Mouse (Mus musculus) forebrain, postnatal 0 days (tissue): ENCODE data around the gene Tpm3. TPM values are rescaled to one million over a fixed set of nuclear protein-coding genes. Genes with fewer than 3 reads are reported as not detected.

Experiments
- ATAC-seq: fragments of 200-750 bp; cut with Nextera tagmentation; 2 replicates; pipeline ENCODE4 v1.8.0; 2017; ENCODE audit warnings: mild to moderate bottlenecking, moderate library complexity
- DNase-seq: peaks from one replicate; pipeline ENCODE4 v3.0.0-alpha.2; 2015
- H3K27ac ChIP-seq: fragments of 300-500 bp; sonication (generic); 2 replicates; pipeline ENCODE4 v1.5.1; 2014; ENCODE audit warnings: low read depth, mild to moderate bottlenecking, antibody characterized with exemption, low read length, moderate library complexity, mixed read lengths
- H3K27me3 ChIP-seq: fragments of 300-500 bp; sonication (generic); 2 replicates; pipeline ENCODE4 v1.6.1; 2014; ENCODE audit warnings: mild to moderate bottlenecking, low read length, mixed read lengths; ENCODE audit not compliant: insufficient read depth
- H3K36me3 ChIP-seq: fragments of 300-500 bp; sonication (generic); 2 replicates; pipeline ENCODE4 v1.6.1; 2014; ENCODE audit warnings: mild to moderate bottlenecking, moderate library complexity; ENCODE audit not compliant: insufficient read depth
- H3K4me1 ChIP-seq: fragments of 300-500 bp; sonication (generic); 2 replicates; pipeline ENCODE4 v1.6.1; 2014; ENCODE audit warnings: antibody characterized with exemption; ENCODE audit not compliant: insufficient read depth
- H3K4me2 ChIP-seq: fragments of 300-500 bp; sonication (generic); 2 replicates; pipeline ENCODE4 v1.6.1; 2014; ENCODE audit warnings: low read depth, mild to moderate bottlenecking, moderate library complexity
- H3K4me3 ChIP-seq: fragments of 300-500 bp; sonication (generic); 2 replicates; pipeline ENCODE4 v1.5.1; 2014; ENCODE audit warnings: low read depth, low read length, mixed read lengths
- H3K9ac ChIP-seq: fragments of 300-500 bp; sonication (generic); 2 replicates; pipeline ENCODE4 v1.6.1; 2014; ENCODE audit warnings: mild to moderate bottlenecking
- H3K9me3 ChIP-seq: fragments of 300-500 bp; sonication (generic); 2 replicates; pipeline ENCODE4 v1.6.1; 2016; ENCODE audit warnings: low read length
- CTCF ChIP-seq: sonication (generic); IDR thresholded peaks from 2 replicates; pipeline ENCODE4 v1.5.1; 2016; ENCODE audit warnings: antibody characterized with exemption, control low read depth, low read depth
- WGBS: fragments of 180-500 bp; shearing (Covaris S2); extraction: QIAGEN DNeasy Blood & Tissue Kit; methylation state at CpG from one replicate; pipeline ENCODE4 v1.1.7; 2014; 5-methylcytosine and 5-hydroxymethylcytosine counted together
- polyA plus RNA-seq: library from polyadenylated mRNA; unstranded; fragments of >200 nt; fragmentation: Nextera tagmentation; extraction: Ambion mirVana; gene quantifications from 2 replicates; pipeline ENCODE4 v1.2.1, GENCODE M21; 2015
- total RNA-seq: library from RNA; depleted of rRNA; stranded (reverse); fragments of >200 nt; gene quantifications from 2 replicates; pipeline ENCODE4 v1.2.3, GENCODE M21; 2014

The Tpm3 gene
- total and polyA plus RNA-seq, 2 experiments from 2014 or later: 316 to 440 TPM

DNA sequence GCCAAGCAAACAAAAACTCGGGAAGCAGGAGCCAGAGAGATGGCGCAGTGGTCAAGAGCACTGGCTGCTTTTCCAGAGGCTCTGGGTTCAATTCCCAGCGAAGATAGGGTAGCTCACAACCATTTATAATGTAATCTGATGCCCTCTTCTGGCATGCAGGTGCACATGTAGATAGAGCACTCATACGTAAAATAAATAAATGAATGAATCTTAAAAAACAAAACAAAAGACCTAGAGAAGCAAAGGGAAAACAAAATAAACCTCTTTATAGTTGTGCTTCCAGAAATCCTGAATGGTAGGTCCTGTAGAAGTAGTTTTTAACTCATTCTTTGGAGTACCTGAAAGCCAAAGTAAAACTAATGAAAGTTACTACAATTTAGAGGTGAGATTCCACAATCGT is 5.8 kb downstream of the Tpm3 start:
- H3K4me1 ChIP-seq: peaks cover 20% of the 10 kb centered on the region
- H3K4me3 ChIP-seq: no peak overlapping the region
- no peak for TF ChIP-seq CTCF
- H3K9ac ChIP-seq: no peak overlapping the region
- H3K36me3 ChIP-seq: no peaks in the 10 kb centered on the region
- no peak overlapping the region for H3K27ac ChIP-seq
- no peak overlapping the region for H3K4me2 ChIP-seq
- no peaks in the 10 kb centered on the region for H3K9me3 ChIP-seq
- no peak for DNase-seq
- no peaks in the 10 kb centered on the region for H3K27me3 ChIP-seq
- WGBS: 52% methylated on average over 5 of the region's 5 CpGs
- no peak for ATAC-seq

GRCm38 (mm10) chr3:90079133-90079762 is 6.8 kb downstream of the Tpm3 start:
- H3K4me3 ChIP-seq: peak overlapping the region; percentile 81
- H3K4me2 ChIP-seq: peak overlapping the region; percentile 73
- no peaks in the 10 kb centered on the region for H3K27me3 ChIP-seq
- peak overlapping the region; percentile 88 for H3K9ac ChIP-seq
- H3K36me3 ChIP-seq: no peaks in the 10 kb centered on the region
- no peak; the same call in 1 of the 2 replicates for TF ChIP-seq CTCF
- DNase-seq (peak; percentile 93), ATAC-seq (peak; percentile 94)
- H3K9me3 ChIP-seq: no peaks in the 10 kb centered on the region
- WGBS: 2% methylated on average over 33 of the region's 33 CpGs
- peak overlapping the region; percentile 95 for H3K27ac ChIP-seq
- H3K4me1 ChIP-seq: peaks cover 25% of the 10 kb centered on the region

DNA sequence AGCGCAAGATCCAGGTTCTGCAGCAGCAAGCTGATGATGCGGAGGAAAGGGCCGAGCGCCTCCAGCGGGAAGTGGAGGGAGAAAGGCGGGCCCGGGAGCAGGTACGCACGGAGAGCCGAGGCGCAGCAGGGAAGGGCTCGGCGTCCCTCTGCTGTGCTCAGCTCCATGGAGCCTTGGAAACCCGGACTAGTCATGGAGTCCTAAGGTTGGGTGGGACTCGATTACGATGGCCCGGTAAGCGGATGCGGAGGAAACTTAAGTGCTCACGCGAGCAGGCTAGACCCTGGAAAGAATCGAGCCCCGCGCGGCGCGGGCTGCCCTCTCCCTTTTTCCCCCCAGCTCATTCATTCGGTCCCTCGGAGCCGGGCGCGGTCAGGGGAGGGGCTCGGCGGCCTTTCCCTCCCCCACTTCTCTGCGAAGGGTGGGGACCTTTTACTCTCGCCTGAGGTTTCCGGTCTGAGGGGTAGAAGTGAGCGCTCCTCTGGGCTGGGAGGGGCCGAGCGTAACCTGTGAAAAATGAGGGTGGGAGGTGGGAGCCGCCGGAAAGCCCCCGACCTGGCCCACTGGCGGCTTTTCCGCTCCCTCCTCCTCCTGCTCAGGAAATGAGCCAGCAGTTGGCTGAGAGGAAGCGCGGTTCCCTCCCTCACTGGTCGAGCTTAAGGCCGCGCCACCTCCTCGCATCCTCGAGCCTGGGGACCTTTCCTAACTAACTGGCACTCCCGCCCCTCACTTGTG is 7.5 kb downstream of the Tpm3 start:
- peak overlapping the region; percentile 88 for H3K9ac ChIP-seq
- H3K27ac ChIP-seq: peak overlapping the region; percentile 95
- no peaks in the 10 kb centered on the region for H3K9me3 ChIP-seq
- no peaks in the 10 kb centered on the region for H3K36me3 ChIP-seq
- H3K4me2 ChIP-seq: peak overlapping the region; percentile 73
- H3K27me3 ChIP-seq: no peaks in the 10 kb centered on the region
- peaks cover 29% of the 10 kb centered on the region for H3K4me1 ChIP-seq
- 3% methylated on average over 48 of the region's 53 CpGs for WGBS
- peak; percentile 32; the same call in 1 of the 2 replicates for TF ChIP-seq CTCF
- ATAC-seq: peak; percentile 54
- H3K4me3 ChIP-seq: peak overlapping the region; percentile 81
- peak; percentile 71 for DNase-seq

DNA sequence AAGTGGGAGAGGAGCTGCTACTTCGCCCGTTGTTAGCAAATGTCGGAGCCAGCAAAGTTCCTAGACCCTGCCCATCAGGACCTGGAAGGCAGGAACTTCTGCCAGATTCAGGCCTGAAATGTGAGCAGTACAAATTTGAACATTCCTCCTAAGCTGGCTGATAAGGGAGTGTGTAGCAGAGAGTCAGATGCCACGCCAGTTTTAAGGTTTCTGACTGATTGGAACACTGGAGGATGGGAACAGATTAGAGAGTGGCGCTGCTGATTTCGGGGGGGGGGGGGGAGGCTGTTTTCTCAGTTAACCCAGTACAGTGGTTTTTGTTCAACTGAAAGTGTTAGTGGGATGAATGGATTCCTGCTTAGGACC is 8.0 kb downstream of the Tpm3 start:
- ATAC-seq (no peak), DNase-seq (no peak)
- H3K27me3 ChIP-seq: no peaks in the 10 kb centered on the region
- H3K4me2 ChIP-seq: peak overlapping the region; percentile 73
- H3K4me1 ChIP-seq: peaks cover 29% of the 10 kb centered on the region
- H3K4me3 ChIP-seq: peak overlapping the region; percentile 81
- no peak for TF ChIP-seq CTCF
- no peaks in the 10 kb centered on the region for H3K9me3 ChIP-seq
- H3K27ac ChIP-seq: peak overlapping the region; percentile 95
- peak overlapping the region; percentile 88 for H3K9ac ChIP-seq
- 2% methylated on average over 6 of the region's 6 CpGs for WGBS
- no peaks in the 10 kb centered on the region for H3K36me3 ChIP-seq

GRCm38 (mm10) chr3:90081365-90082240 is 9.2 kb downstream of the Tpm3 start:
- TF ChIP-seq CTCF: no peak
- Histone ChIP-seq H3K9ac (peak overlapping the region; percentile 1; the same call in 1 of the 2 replicates), H3K27me3 (no peaks in the 10 kb centered on the region), H3K4me3 (no peak overlapping the region), H3K4me2 (peak overlapping the region; percentile 73), H3K4me1 (peaks cover 29% of the 10 kb centered on the region), H3K9me3 (no peaks in the 10 kb centered on the region), H3K36me3 (0 out of 2 replicates have a peak, but pooled peaks cover 4% of the 10 kb centered on the region), H3K27ac (no peak overlapping the region)
- DNase-seq: no peak
- 79% methylated on average over 5 of the region's 5 CpGs for WGBS
- ATAC-seq: no peak

GRCm38 (mm10) chr3:90083034-90083433 is 10.6 kb downstream of the Tpm3 start:
- no peaks in the 10 kb centered on the region for H3K27me3 ChIP-seq
- peaks cover 29% of the 10 kb centered on the region for H3K4me1 ChIP-seq
- peak overlapping the region; percentile 73 for H3K27ac ChIP-seq
- TF ChIP-seq CTCF: no peak
- H3K36me3 ChIP-seq: peaks cover 18% of the 10 kb centered on the region
- WGBS: 42% methylated on average over 5 of the region's 5 CpGs
- ATAC-seq: no peak
- peak overlapping the region; percentile 36 for H3K4me2 ChIP-seq
- DNase-seq: no peak
- H3K9ac ChIP-seq: no peak overlapping the region
- H3K4me3 ChIP-seq: no peak overlapping the region
- H3K9me3 ChIP-seq: no peaks in the 10 kb centered on the region
